Mouse (Mus musculus) midbrain, embryonic 14.5 days (tissue): ENCODE measurements at regions not wholly inside any gene's neighbourhood (a gene's known extent, or its start where the extent isn't known, plus 50 kb on each side); places are given as distances from the start of the nearest gene placed in this dataset.
"Not testable (repeated sequence)": the region's sequence is repeated elsewhere in the genome, so short reads cannot be mapped to it uniquely, and the experiment has no call there.

Experiments used
- ATAC-seq: fragments of 200-750 bp; cut with Nextera tagmentation; 2 replicates; pipeline ENCODE4 v1.8.0; 2017; ENCODE audit warnings: moderate number of reproducible peaks, moderate library complexity; ENCODE audit not compliant: low FRiP score, low TSS enrichment
- DNase-seq: peaks from one replicate; pipeline ENCODE4 v3.0.0-alpha.2; 2015
- H3K27ac ChIP-seq: fragments of 300-500 bp; sonication (generic); replicated peaks from 2 replicates; pipeline ENCODE4 v1.5.1; 2014; ENCODE audit warnings: mild to moderate bottlenecking, low read depth, low read length, moderate library complexity
- H3K27me3 ChIP-seq: fragments of 300-500 bp; sonication (generic); 2 replicates; pipeline ENCODE4 v1.6.1; 2014; ENCODE audit warnings: low read length, control low read depth, mixed read lengths; ENCODE audit not compliant: control insufficient read depth, insufficient read depth
- H3K36me3 ChIP-seq: fragments of 300-500 bp; sonication (generic); 2 replicates; pipeline ENCODE4 v1.6.1; 2014; ENCODE audit warnings: low read length, control low read depth; ENCODE audit not compliant: control insufficient read depth, insufficient read depth
- H3K4me1 ChIP-seq: fragments of 300-500 bp; sonication (generic); 2 replicates; pipeline ENCODE4 v1.6.1; 2014; ENCODE audit warnings: mild to moderate bottlenecking, antibody characterized with exemption, low read length, control low read depth; ENCODE audit not compliant: control insufficient read depth, insufficient read depth
- H3K4me2 ChIP-seq: fragments of 300-500 bp; sonication (generic); 2 replicates; pipeline ENCODE4 v1.6.1; 2014; ENCODE audit warnings: mild to moderate bottlenecking, low read length, moderate library complexity
- H3K4me3 ChIP-seq: fragments of 300-500 bp; sonication (generic); replicated peaks from 2 replicates; pipeline ENCODE4 v1.5.1; 2014; ENCODE audit warnings: low read depth, low read length
- H3K9ac ChIP-seq: fragments of 300-500 bp; sonication (generic); replicated peaks from 2 replicates; pipeline ENCODE4 v1.6.1; 2014; ENCODE audit warnings: mild to moderate bottlenecking, low read length, moderate library complexity
- H3K9me3 ChIP-seq: fragments of 300-500 bp; sonication (generic); 2 replicates; pipeline ENCODE4 v1.6.1; 2016; ENCODE audit warnings: low read length, control low read depth, mixed read lengths; ENCODE audit not compliant: control insufficient read depth
- WGBS: fragments of 180-500 bp; shearing (Covaris S2); extraction: QIAGEN DNeasy Blood & Tissue Kit; methylation state at CpG from one replicate; pipeline ENCODE4 v1.1.7; 2014; 5-methylcytosine and 5-hydroxymethylcytosine counted together

DNA sequence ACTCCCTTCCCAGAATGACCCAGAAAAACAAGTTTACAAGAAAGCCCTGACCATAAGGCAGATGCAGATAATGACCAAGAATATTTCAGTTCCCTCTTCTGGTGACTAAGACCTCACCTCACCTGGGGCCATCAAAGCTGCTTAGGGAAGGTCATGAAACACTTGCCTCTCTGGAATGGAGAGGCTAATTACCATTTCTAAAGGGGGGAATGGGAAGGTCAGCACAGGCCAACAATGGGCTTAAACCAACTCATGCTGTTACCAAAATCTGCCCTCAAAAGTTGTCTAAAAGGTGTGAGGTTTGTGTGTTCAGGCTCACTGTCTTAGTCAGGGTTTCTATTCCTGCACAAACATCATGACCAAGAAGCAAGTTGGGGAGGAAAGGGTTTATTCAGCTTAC lies 123.0 kb downstream of the Sgo2b start:
- no peaks in the 10 kb centered on the region for H3K4me1 ChIP-seq
- ATAC-seq (no peak), DNase-seq (no peak)
- H3K4me2 ChIP-seq: no peak overlapping the region
- H3K4me3 ChIP-seq: no peak overlapping the region
- no peaks in the 10 kb centered on the region for H3K27me3 ChIP-seq
- H3K9me3 ChIP-seq: no peaks in the 10 kb centered on the region
- no peak overlapping the region for H3K27ac ChIP-seq
- H3K36me3 ChIP-seq: no peaks in the 10 kb centered on the region
- no peak overlapping the region for H3K9ac ChIP-seq

GRCm38 (mm10) chr8:63828141-63828540 lies 123.9 kb downstream of the Sgo2b start:
- Histone ChIP-seq H3K4me1 (no peaks in the 10 kb centered on the region), H3K36me3 (no peaks in the 10 kb centered on the region), H3K4me3 (no peak overlapping the region), H3K9ac (no peak overlapping the region), H3K27ac (no peak overlapping the region), H3K9me3 (no peaks in the 10 kb centered on the region), H3K4me2 (no peak overlapping the region), H3K27me3 (no peaks in the 10 kb centered on the region)
- DNase-seq: no peak
- ATAC-seq: no peak

- Histone ChIP-seq H3K4me1 (no peaks in the 10 kb centered on the region), H3K27me3 (no peaks in the 10 kb centered on the region), H3K36me3 (no peaks in the 10 kb centered on the region), H3K27ac (no peak overlapping the region), H3K4me2 (no peak overlapping the region), H3K4me3 (no peak overlapping the region), H3K9ac (no peak overlapping the region), H3K9me3 (no peaks in the 10 kb centered on the region)
- WGBS: 40% methylated on average over 2 of the region's 2 CpGs
- DNase-seq (peak; percentile 11), ATAC-seq (no peak)
Observed at GRCm38 (mm10) chr8:63784496-63784895, 167.6 kb downstream of the Sgo2b start.

DNA sequence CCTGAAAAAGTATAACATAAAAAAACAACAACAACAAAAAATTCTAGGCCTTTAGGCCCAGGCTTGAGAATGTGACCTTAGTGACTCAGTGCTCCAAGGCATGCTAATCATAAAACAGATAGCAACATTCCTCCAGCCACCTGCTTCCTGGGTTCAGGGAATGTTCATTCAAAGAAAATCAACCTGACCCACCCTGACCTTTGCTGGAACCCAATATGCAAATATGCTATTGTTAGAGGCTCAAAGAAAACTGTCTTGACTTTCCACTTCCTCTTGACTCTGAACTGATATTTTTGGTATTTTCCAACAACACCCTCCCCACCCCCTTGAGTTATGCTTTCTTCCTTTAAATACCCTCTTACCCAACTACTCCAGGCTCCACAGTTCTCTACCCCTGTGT lies 191.2 kb downstream of the Sgo2b start:
- H3K9ac ChIP-seq: no peak overlapping the region
- no peaks in the 10 kb centered on the region for H3K36me3 ChIP-seq
- ATAC-seq: no peak
- H3K4me1 ChIP-seq: no peaks in the 10 kb centered on the region
- no peaks in the 10 kb centered on the region for H3K9me3 ChIP-seq
- H3K27ac ChIP-seq: no peak overlapping the region
- H3K27me3 ChIP-seq: no peaks in the 10 kb centered on the region
- H3K4me2 ChIP-seq: no peak overlapping the region
- DNase-seq: no peak
- no peak overlapping the region for H3K4me3 ChIP-seq

DNA sequence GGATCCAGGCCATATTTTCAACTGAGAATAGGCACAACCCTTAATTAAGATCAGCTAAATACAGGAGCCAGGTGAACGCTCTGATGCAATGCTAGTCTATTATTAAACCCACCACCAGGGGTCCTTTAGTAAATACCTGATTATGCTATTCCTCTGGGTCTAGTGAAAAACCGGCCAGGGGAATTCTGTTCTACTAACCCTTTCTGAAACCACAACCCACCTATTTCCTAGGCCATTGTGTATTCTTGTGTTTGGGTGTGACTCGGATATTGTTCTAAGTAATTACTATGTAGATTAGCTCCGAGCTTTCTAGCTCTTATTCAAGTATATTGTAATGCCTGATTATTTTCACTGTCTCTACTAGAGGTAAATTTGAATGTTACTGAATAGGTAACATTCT lies 192.1 kb downstream of the Sgo2b start:
- not testable (repeated sequence) for DNase-seq
- 76% methylated on average over 4 of the region's 4 CpGs for WGBS

GRCm38 (mm10) chr8:63755236-63755635 lies 196.8 kb downstream of the Sgo2b start:
- peak; percentile 53; the same call in 1 of the 2 replicates for ATAC-seq
- no peaks in the 10 kb centered on the region for H3K9me3 ChIP-seq
- H3K27ac ChIP-seq: no peak overlapping the region
- H3K9ac ChIP-seq: no peak overlapping the region
- 0 out of 2 replicates have a peak, but pooled peaks cover 4% of the 10 kb centered on the region for H3K4me1 ChIP-seq
- no peak overlapping the region for H3K4me3 ChIP-seq
- DNase-seq: peak; percentile 30
- no peaks in the 10 kb centered on the region for H3K36me3 ChIP-seq
- H3K4me2 ChIP-seq: no peak overlapping the region
- H3K27me3 ChIP-seq: no peaks in the 10 kb centered on the region

More for the DNA sequence above, 192.1 kb downstream of the Sgo2b start:
- ATAC-seq, H3K4me1 ChIP-seq, H3K9ac ChIP-seq, H3K4me2 ChIP-seq, H3K36me3 ChIP-seq, H3K9me3 ChIP-seq, H3K4me3 ChIP-seq, H3K27ac ChIP-seq, H3K27me3 ChIP-seq: not testable (repeated sequence)

GRCm38 (mm10) chr8:63754812-63755211 lies 197.2 kb downstream of the Sgo2b start:
- 0 out of 2 replicates have a peak, but pooled peaks cover 4% of the 10 kb centered on the region for H3K4me1 ChIP-seq
- no peaks in the 10 kb centered on the region for H3K36me3 ChIP-seq
- H3K4me3 ChIP-seq: no peak overlapping the region
- WGBS: 73% methylated on average over 1 of the region's 1 CpGs
- no peak overlapping the region for H3K9ac ChIP-seq
- ATAC-seq (peak; percentile 39; the same call in 1 of the 2 replicates), DNase-seq (peak; percentile 5)
- no peak overlapping the region for H3K4me2 ChIP-seq
- H3K27me3 ChIP-seq: no peaks in the 10 kb centered on the region
- H3K9me3 ChIP-seq: no peaks in the 10 kb centered on the region
- H3K27ac ChIP-seq: no peak overlapping the region

- H3K27ac ChIP-seq: no peak overlapping the region
- no peak overlapping the region for H3K4me2 ChIP-seq
- H3K4me3 ChIP-seq: no peak overlapping the region
- no peaks in the 10 kb centered on the region for H3K9me3 ChIP-seq
- DNase-seq (no peak), ATAC-seq (no peak)
- H3K36me3 ChIP-seq: no peaks in the 10 kb centered on the region
- H3K4me1 ChIP-seq: 0 out of 2 replicates have a peak, but pooled peaks cover 4% of the 10 kb centered on the region
- no peaks in the 10 kb centered on the region for H3K27me3 ChIP-seq
- no peak overlapping the region for H3K9ac ChIP-seq
Observed at GRCm38 (mm10) chr8:63753236-63753635, 198.8 kb downstream of the Sgo2b start.

DNA sequence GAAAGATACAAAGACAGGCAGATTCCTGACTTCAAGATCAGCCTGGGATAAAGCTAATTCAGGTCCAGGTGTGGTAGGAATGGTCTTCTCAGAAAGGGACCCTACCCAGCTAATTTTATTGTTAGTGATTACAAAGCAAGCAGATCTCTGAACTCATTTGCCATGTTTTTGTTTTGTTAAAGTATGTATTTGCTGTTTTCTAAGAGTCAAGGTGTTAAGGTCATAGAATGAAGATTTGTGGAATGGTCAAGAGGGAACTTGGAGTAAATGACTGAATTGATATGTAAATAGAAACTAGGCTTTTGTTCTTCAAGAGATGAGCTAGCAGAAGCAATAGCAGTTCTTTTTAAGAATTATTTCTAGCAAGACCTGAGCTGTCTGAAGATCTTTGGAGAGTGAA lies 217.6 kb downstream of the Sgo2b start:
- Histone ChIP-seq H3K36me3 (no peaks in the 10 kb centered on the region), H3K27ac (no peak overlapping the region), H3K9ac (no peak overlapping the region), H3K27me3 (no peaks in the 10 kb centered on the region), H3K4me1 (no peaks in the 10 kb centered on the region), H3K4me2 (no peak overlapping the region), H3K9me3 (no peaks in the 10 kb centered on the region), H3K4me3 (no peak overlapping the region)
- DNase-seq: no peak
- ATAC-seq: no peak
